In the genomic region with DNA sequence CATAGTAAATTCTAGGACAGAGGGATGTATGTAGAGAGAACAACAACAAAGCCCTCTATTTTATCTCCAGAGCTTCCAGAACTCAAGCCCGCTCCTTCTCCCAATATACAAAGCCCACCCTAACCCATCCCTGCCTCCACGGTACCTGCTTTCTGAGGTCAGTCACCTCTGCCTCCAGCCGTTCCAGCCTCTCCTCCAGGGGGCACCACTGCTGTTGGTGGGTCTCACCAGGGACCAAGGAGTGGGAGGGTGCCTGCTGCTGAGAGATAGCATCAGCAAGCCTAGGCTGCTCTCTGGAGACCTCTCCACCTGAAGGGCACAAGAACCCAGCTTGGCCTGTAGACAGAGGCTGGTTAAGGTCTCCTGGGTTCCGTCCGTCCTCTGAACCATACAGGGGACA, we compare ENCODE assay signal across 25 mouse cellular contexts. TPM values are rescaled to one million over a fixed set of nuclear protein-coding genes. Genes with fewer than 3 reads are reported as not detected.
DNase-seq lines count a peak whose midpoint lies in the region; ATAC-seq and TF ChIP-seq lines count a peak whose summit lies in the region.
"Had no signal": no experiment of that assay in that cellular context is flagged by ENCODE, and none has a peak within 500 bp of the region (broad histone marks: within the 10 kb centered on the region; RNA-seq: fewer than 3 reads in every experiment).

No protein-coding gene starts in this region.

- in situ Hi-C loops in CH12.LX (cut with MboI; ENCODE audit: low pct_ligation_motif_present, low pct_unique_long_range_greater_than_20kb, low sequenced_read_pairs), result no loop called here

- H3K9ac ChIP-seq in embryonic facial prominence, embryonic 12.5 days, result 0 out of 2 replicates have a peak overlapping the region, but pooled peaks have one; percentile 10
- H3K9ac ChIP-seq in lung, embryonic 14.5 days, result no peak overlapping the region
- no peak overlapping the region for H3K9ac ChIP-seq in CH12.LX (ENCODE audit: insufficient read depth, low read depth)
- H3K9ac ChIP-seq: forebrain, embryonic 12.5 days; heart, embryonic 15.5 days; liver, embryonic 15.5 days had no signal

- H3K4me3 ChIP-seq in embryonic facial prominence, embryonic 12.5 days, result no peak overlapping the region
- no peak overlapping the region for H3K4me3 ChIP-seq in embryonic facial prominence, embryonic 10.5 days
- no peak overlapping the region for H3K4me3 ChIP-seq in lung, embryonic 14.5 days (ENCODE audit: low read depth, low read length)
- H3K4me3 ChIP-seq in CH12.LX (replicated peaks in 1 of 3; ENCODE audit: low read depth in 2 of 3, low read length in 2 of 3, poor library complexity in 1 of 3), result no peak overlapping the region
- H3K4me3 ChIP-seq: forebrain, embryonic 12.5 days; heart, adult 2 months; heart, embryonic 15.5 days; liver, embryonic 15.5 days had no signal

- no peak; the same call in none of the 2 replicates for TF ChIP-seq RAD21 in CH12.LX (IDR thresholded peaks at IDR 0.05; ENCODE audit: low read depth, low read length)

- intact Hi-C loops in heart, postnatal 36 days (cut with DNase I), result no loop called here

- dilution Hi-C loops in CH12.LX (cut with MboI; ENCODE audit: extremely low pct_ligation_motif_present, extremely low pct_unique_long_range_greater_than_20kb, low sequenced_read_pairs), result no loop called here

- H3K4me1 ChIP-seq in embryonic facial prominence, embryonic 12.5 days, result peaks cover 15% of the 10 kb centered on the region
- H3K4me1 ChIP-seq in embryonic facial prominence, embryonic 10.5 days, result peaks cover 53% of the 10 kb centered on the region
- no peaks in the 10 kb centered on the region; the same call in 1 of the 2 replicates for H3K4me1 ChIP-seq in lung, embryonic 14.5 days (ENCODE audit: insufficient read depth)
- H3K4me1 ChIP-seq in CH12.LX (ENCODE audit: control insufficient read depth in 1 of 2, insufficient read depth in 2 of 2), result no peaks in the 10 kb centered on the region

- H3K27me3 ChIP-seq in embryonic facial prominence, embryonic 12.5 days, result 0 out of 2 replicates have a peak, but pooled peaks cover 3% of the 10 kb centered on the region
- peaks cover 71% of the 10 kb centered on the region for H3K27me3 ChIP-seq in embryonic facial prominence, embryonic 10.5 days (replicated peaks; ENCODE audit: low read depth, poor library complexity, severe bottlenecking)
- no peaks in the 10 kb centered on the region for H3K27me3 ChIP-seq in lung, embryonic 14.5 days (ENCODE audit: insufficient read depth, low read length)
- H3K27me3 ChIP-seq in CH12.LX (replicated peaks), result peaks cover 24% of the 10 kb centered on the region
- peaks cover 4% of the 10 kb centered on the region; the same call in 1 of the 2 replicates for H3K27me3 ChIP-seq in splenic B cell, adult 2 months (ENCODE audit: control insufficient read depth, insufficient read depth, low read length, poor library complexity, severe bottlenecking)

- 0 out of 2 replicates have a peak, but pooled peaks have one; percentile 11 for TF ChIP-seq CTCF in lung, embryonic 14.5 days (IDR thresholded peaks at IDR 0.05; ENCODE audit: low read depth)
- TF ChIP-seq CTCF in CH12.LX (conservative IDR thresholded peaks at IDR 0.05 in 1 of 2, IDR thresholded peaks at IDR 0.05 in 1 of 2; ENCODE audit: low read depth in 2 of 2, low read length in 2 of 2), result peak in 1 of 2 experiments; percentile 52; a peak in 2 of 4 replicates

- no peak for TF ChIP-seq POLR2A in CH12.LX (IDR thresholded peaks at IDR 0.05; ENCODE audit: low read depth, low read length)

- ATAC-seq in embryonic facial prominence, embryonic 12.5 days (ENCODE audit: insufficient number of reproducible peaks, insufficient read depth, low FRiP score, low TSS enrichment), result no peak
- ATAC-seq in lung, embryonic 14.5 days (ENCODE audit: insufficient read depth), result no peak
- ATAC-seq: hindbrain, embryonic 16.5 days; midbrain, embryonic 16.5 days had no signal

- no peaks in the 10 kb centered on the region for H3K9me3 ChIP-seq in embryonic facial prominence, embryonic 12.5 days
- no peaks in the 10 kb centered on the region for H3K9me3 ChIP-seq in embryonic facial prominence, embryonic 10.5 days
- H3K9me3 ChIP-seq in lung, embryonic 14.5 days (ENCODE audit: low read depth, low read length), result no peaks in the 10 kb centered on the region
- H3K9me3 ChIP-seq in CH12.LX (replicated peaks; ENCODE audit: low read length), result no peaks in the 10 kb centered on the region
- H3K9me3 ChIP-seq: forebrain, embryonic 12.5 days; heart, embryonic 15.5 days; liver, embryonic 15.5 days had no signal

- no peak overlapping the region for H3K27ac ChIP-seq in embryonic facial prominence, embryonic 12.5 days
- no peak overlapping the region for H3K27ac ChIP-seq in embryonic facial prominence, embryonic 10.5 days (replicated peaks)
- H3K27ac ChIP-seq in lung, embryonic 14.5 days (ENCODE audit: low read depth), result no peak overlapping the region
- no peak overlapping the region for H3K27ac ChIP-seq in CH12.LX (ENCODE audit: insufficient read depth, low read depth)
- H3K27ac ChIP-seq: forebrain, embryonic 12.5 days; heart, adult 2 months; heart, embryonic 15.5 days; liver, embryonic 15.5 days had no signal

- 86% methylated on average over 5 of the region's 5 CpGs for WGBS in embryonic facial prominence, embryonic 12.5 days
- WGBS in embryonic facial prominence, embryonic 10.5 days, result 86% methylated on average over 5 of the region's 5 CpGs
- WGBS in lung, embryonic 14.5 days, result 82% methylated on average over 5 of the region's 5 CpGs

- no peak for DNase-seq in embryonic facial prominence, embryonic 10.5 days (ENCODE audit: low spot score)
- DNase-seq in lung, embryonic 14.5 days, result no peak
- DNase-seq in lung, postnatal 25 days (ENCODE audit: low spot score), result no peak
- no peak for DNase-seq in CH12.LX (ENCODE audit: extremely low read depth)
- peak; percentile 38 for DNase-seq in splenic B cell, adult 2 months (ENCODE audit: low read depth, low spot score)
- no peak for DNase-seq in heart, postnatal 36 days
- no peak for DNase-seq in yolk sac, embryonic 10.5 days (ENCODE audit: low spot score)
- DNase-seq: cerebellum, adult 2 months; cerebellum, postnatal 36 days; gastrocnemius, postnatal 25 days; heart, adult 2 months; kidney, adult 11 months; kidney, postnatal 25 days; lung, postnatal 14 days; right cerebral cortex, postnatal 25 days had no signal

- TF ChIP-seq EP300 in CH12.LX (IDR thresholded peaks at IDR 0.05; ENCODE audit: low read length), result no peak

- H3K4me2 ChIP-seq in embryonic facial prominence, embryonic 12.5 days (replicated peaks), result 0 out of 2 replicates have a peak overlapping the region, but pooled peaks have one; percentile 0
- H3K4me2 ChIP-seq in lung, embryonic 14.5 days, result no peak overlapping the region
- H3K4me2 ChIP-seq in CH12.LX (ENCODE audit: insufficient read depth, low read depth, poor library complexity, severe bottlenecking), result no peak overlapping the region
- H3K4me2 ChIP-seq: forebrain, embryonic 12.5 days; liver, embryonic 15.5 days had no signal

- peaks cover 18% of the 10 kb centered on the region; the same call in 1 of the 2 replicates for H3K36me3 ChIP-seq in embryonic facial prominence, embryonic 12.5 days
- peaks cover 20% of the 10 kb centered on the region; the same call in 1 of the 2 replicates for H3K36me3 ChIP-seq in embryonic facial prominence, embryonic 10.5 days (replicated peaks)
- peaks cover 3% of the 10 kb centered on the region; the same call in 1 of the 2 replicates for H3K36me3 ChIP-seq in lung, embryonic 14.5 days (ENCODE audit: insufficient read depth)
- no peaks in the 10 kb centered on the region for H3K36me3 ChIP-seq in CH12.LX (replicated peaks in 1 of 2; ENCODE audit: control insufficient read depth in 1 of 2, insufficient read depth in 1 of 2, low read length in 1 of 2)
- no peaks in the 10 kb centered on the region for H3K36me3 ChIP-seq in splenic B cell, adult 2 months (ENCODE audit: control insufficient read depth, insufficient read depth, low read length, poor library complexity, severe bottlenecking)
- H3K36me3 ChIP-seq: forebrain, embryonic 12.5 days; heart, embryonic 15.5 days; liver, embryonic 15.5 days had no signal

- H3K79me2 ChIP-seq in CH12.LX (replicated peaks; ENCODE audit: control insufficient read depth, extremely low read depth, insufficient read depth, poor library complexity, severe bottlenecking), result no peaks in the 10 kb centered on the region

RNA-seq across cellular contexts. Expression of gene Kcp, which starts 2.3 kb away (rescaled TPM):
- 40.6 and 41.3 TPM in 2 replicates for polyA plus RNA-seq in embryonic facial prominence, embryonic 12.5 days (2016; fragmentation: Nextera tagmentation; extraction: Ambion mirVana)
- polyA plus RNA-seq in embryonic facial prominence, embryonic 10.5 days (2016; fragmentation: Nextera tagmentation; extraction: Ambion mirVana), result 18.5 and 21.2 TPM in 2 replicates
- polyA plus RNA-seq in lung, embryonic 14.5 days (2014; fragmentation: Nextera tagmentation; extraction: Ambion mirVana), result 17.3 and 22.0 TPM in 2 replicates
- 0.59 and 0.64 TPM in 2 replicates for total RNA-seq in CH12.LX (2012; rRNA removed)
- not detected in 2 replicates for total RNA-seq in CH12.LX (2014; rRNA removed)
- polyA plus RNA-seq in CH12.LX (2012; ENCODE audit: insufficient read length, low read depth), result 0.49 and 0.51 TPM in 2 replicates
- 1 to 10 TPM; 2.7 to 5.8 TPM for total RNA-seq in heart, postnatal 36 days (2021)
- total RNA-seq: hematopoietic stem cell, adult 5-6 weeks; megakaryocyte-erythroid progenitor cell, adult 5-6 weeks had no signal

RNA-seq across cellular contexts. Expression of gene Irf5, which starts 20.9 kb away (rescaled TPM):
- polyA plus RNA-seq in embryonic facial prominence, embryonic 12.5 days (2016; fragmentation: Nextera tagmentation; extraction: Ambion mirVana), result 2.7 and 3.1 TPM in 2 replicates
- polyA plus RNA-seq in embryonic facial prominence, embryonic 10.5 days (2016; fragmentation: Nextera tagmentation; extraction: Ambion mirVana), result 2.3 and 2.7 TPM in 2 replicates
- 3.7 and 4.2 TPM in 2 replicates for polyA plus RNA-seq in lung, embryonic 14.5 days (2014; fragmentation: Nextera tagmentation; extraction: Ambion mirVana)
- total RNA-seq in CH12.LX (2012; rRNA removed) (134 and 152 TPM in 2 replicates), CH12.LX (2014; rRNA removed) (158 and 159 TPM in 2 replicates)
- polyA plus RNA-seq in CH12.LX (2012; ENCODE audit: insufficient read length, low read depth), result 134 and 144 TPM in 2 replicates
- total RNA-seq in heart, postnatal 36 days (2021), result 1 to 10 TPM; 3.1 to 3.7 TPM

RNA-seq across cellular contexts. Expression of gene Atp6v1fnb, which starts 34.3 kb away (rescaled TPM):
- 0.36 and 0.41 TPM in 2 replicates for polyA plus RNA-seq in embryonic facial prominence, embryonic 12.5 days (2016; fragmentation: Nextera tagmentation; extraction: Ambion mirVana)
- 0.28 TPM in 1 of 2 replicates, not detected in the other for polyA plus RNA-seq in embryonic facial prominence, embryonic 10.5 days (2016; fragmentation: Nextera tagmentation; extraction: Ambion mirVana)
- polyA plus RNA-seq in lung, embryonic 14.5 days (2014; fragmentation: Nextera tagmentation; extraction: Ambion mirVana), result not detected in 2 replicates
- 0.21 TPM in 1 of 2 replicates, not detected in the other for total RNA-seq in CH12.LX (2012; rRNA removed)
- not detected in 2 replicates for total RNA-seq in CH12.LX (2014; rRNA removed)
- polyA plus RNA-seq in CH12.LX (2012; ENCODE audit: insufficient read length, low read depth), result not detected in 2 replicates
- total RNA-seq in heart, postnatal 36 days (2021), result not detected
- total RNA-seq: gastrocnemius, postnatal 25 days; heart, adult 2 months; megakaryocyte-erythroid progenitor cell, adult 5-6 weeks had no signal
- polyA plus RNA-seq: heart, adult 2 months; heart, embryonic 15.5 days; hindbrain, embryonic 16.5 days; limb, embryonic 11.5 days; liver, embryonic 15.5 days; urinary bladder, adult 2 months had no signal

RNA-seq across cellular contexts. Expression of gene Atp6v1f, which starts 38.0 kb away (rescaled TPM):
- 196 and 217 TPM in 2 replicates for polyA plus RNA-seq in embryonic facial prominence, embryonic 12.5 days (2016; fragmentation: Nextera tagmentation; extraction: Ambion mirVana)
- 206 and 207 TPM in 2 replicates for polyA plus RNA-seq in embryonic facial prominence, embryonic 10.5 days (2016; fragmentation: Nextera tagmentation; extraction: Ambion mirVana)
- polyA plus RNA-seq in lung, embryonic 14.5 days (2014; fragmentation: Nextera tagmentation; extraction: Ambion mirVana), result 182 and 184 TPM in 2 replicates
- total RNA-seq in CH12.LX (2012; rRNA removed), result 308 and 328 TPM in 2 replicates
- total RNA-seq in CH12.LX (2014; rRNA removed), result 367 and 373 TPM in 2 replicates
- 230 and 251 TPM in 2 replicates for polyA plus RNA-seq in CH12.LX (2012; ENCODE audit: insufficient read length, low read depth)
- 100 to 1,000 TPM; 105 to 107 TPM for total RNA-seq in heart, postnatal 36 days (2021)

Comparison
In these comparisons a context has a peak if more than half of its experiments do, and no peak if none do; other contexts are left out.
1. RNA of gene Kcp, which starts 2.3 kb away (polyA plus RNA-seq): 40.6 to 41.3 TPM in embryonic facial prominence, embryonic 12.5 days, 17.3 to 22.0 TPM in lung, embryonic 14.5 days and 18.5 to 21.2 TPM in embryonic facial prominence, embryonic 10.5 days; 0.49 to 0.51 TPM in CH12.LX; every median in the first group is over 10 times any median in the second.
2. RNA of gene Irf5, which starts 20.9 kb away (polyA plus RNA-seq): 134 to 144 TPM in CH12.LX; 3.7 to 4.2 TPM in lung, embryonic 14.5 days, 2.7 to 3.1 TPM in embryonic facial prominence, embryonic 12.5 days and 2.3 to 2.7 TPM in embryonic facial prominence, embryonic 10.5 days; every median in the first group is over 10 times any median in the second.